Mouse (Mus musculus): ENCODE results near the gene Tnks2. TPM values are rescaled to one million over a fixed set of nuclear protein-coding genes. Genes with fewer than 3 reads are reported as not detected.

Tnks2 gene
- total and polyA plus RNA-seq, 2 experiments, result 8.6 to 50.9 TPM

- H3K9ac ChIP-seq (ENCODE audit: low read depth, low read length), result no peak overlapping the region
- H3K27me3 ChIP-seq (ENCODE audit: control insufficient read depth, insufficient read depth, low read length), result no peaks in the 10 kb centered on the region
- peaks cover 1% of the 10 kb centered on the region; the same call in 1 of the 2 replicates for H3K4me1 ChIP-seq (ENCODE audit: control insufficient read depth, insufficient read depth, low read length)
- H3K27ac ChIP-seq (replicated peaks; ENCODE audit: insufficient read depth, low read depth, low read length), result no peak overlapping the region
- no peak for DNase-seq (ENCODE audit: extremely low read depth, low read depth, low spot score)
- peaks cover 28% of the 10 kb centered on the region; the same call in 1 of the 2 replicates for H3K79me2 ChIP-seq (ENCODE audit: control insufficient read depth, insufficient read depth, low read length)
- TF ChIP-seq CTCF (IDR thresholded peaks at IDR 0.05; ENCODE audit: low read depth, low read length) (no peak), POLR2A (IDR thresholded peaks at IDR 0.05; ENCODE audit: extremely low read depth, insufficient read depth, low read length) (no peak)
- H3K4me3 ChIP-seq (ENCODE audit: insufficient read depth, low read depth, low read length), result no peak overlapping the region
- no peaks in the 10 kb centered on the region; the same call in 1 of the 2 replicates for H3K36me3 ChIP-seq (ENCODE audit: control insufficient read depth, insufficient read depth, low read length)
These were observed 98.1 kb downstream of the Tnks2 start for GRCm38 (mm10) chr19:36932097-36932496.

DNA sequence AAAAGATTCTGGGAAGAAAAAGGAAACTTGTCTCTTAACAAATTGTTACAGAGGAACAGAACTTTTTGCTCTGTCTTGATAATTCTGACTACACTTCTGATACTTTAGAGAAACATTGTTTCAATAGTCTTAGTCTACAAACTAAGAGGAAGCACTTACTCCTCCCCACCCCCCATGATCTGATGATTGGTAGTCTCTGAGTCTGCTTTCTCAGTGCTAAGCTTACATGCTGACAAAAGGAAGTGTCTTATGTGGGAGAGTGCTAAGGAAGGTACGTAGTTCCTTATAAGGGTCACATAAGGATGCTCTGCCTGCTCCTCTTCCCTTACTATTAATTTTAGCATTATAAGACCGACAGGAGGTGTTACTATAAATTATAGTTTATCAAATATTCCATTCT lies 98.6 kb downstream of the Tnks2 start:
- peaks cover 28% of the 10 kb centered on the region; the same call in 1 of the 2 replicates for H3K79me2 ChIP-seq (ENCODE audit: control insufficient read depth, insufficient read depth, low read length)
- no peaks in the 10 kb centered on the region for H3K27me3 ChIP-seq (ENCODE audit: control insufficient read depth, insufficient read depth, low read length)
- no peak for TF ChIP-seq CTCF (IDR thresholded peaks at IDR 0.05; ENCODE audit: low read depth, low read length)
- TF ChIP-seq POLR2A (IDR thresholded peaks at IDR 0.05; ENCODE audit: extremely low read depth, insufficient read depth, low read length), result no peak
- 74% methylated on average over 2 of the region's 2 CpGs for whole genome bisulfite sequencing
- no peaks in the 10 kb centered on the region; the same call in 1 of the 2 replicates for H3K36me3 ChIP-seq (ENCODE audit: control insufficient read depth, insufficient read depth, low read length)
- H3K27ac ChIP-seq (replicated peaks; ENCODE audit: insufficient read depth, low read depth, low read length), result no peak overlapping the region
- DNase-seq (ENCODE audit: extremely low read depth, low read depth, low spot score), result peak; percentile 50
- no peak overlapping the region for H3K9ac ChIP-seq (ENCODE audit: low read depth, low read length)
- H3K4me3 ChIP-seq (ENCODE audit: insufficient read depth, low read depth, low read length), result no peak overlapping the region
- no peaks in the 10 kb centered on the region for H3K4me1 ChIP-seq (ENCODE audit: control insufficient read depth, insufficient read depth, low read length)

- no peak overlapping the region for H3K27ac ChIP-seq (replicated peaks; ENCODE audit: insufficient read depth, low read depth, low read length)
- no peak overlapping the region for H3K4me3 ChIP-seq (ENCODE audit: insufficient read depth, low read depth, low read length)
- no peaks in the 10 kb centered on the region for H3K27me3 ChIP-seq (ENCODE audit: control insufficient read depth, insufficient read depth, low read length)
- no peak for DNase-seq (ENCODE audit: extremely low read depth, low read depth, low spot score)
- whole genome bisulfite sequencing, result 90% methylated on average over 4 of the region's 4 CpGs
- no peaks in the 10 kb centered on the region for H3K36me3 ChIP-seq (ENCODE audit: control insufficient read depth, insufficient read depth, low read length)
- no peaks in the 10 kb centered on the region for H3K4me1 ChIP-seq (ENCODE audit: control insufficient read depth, insufficient read depth, low read length)
- H3K79me2 ChIP-seq (ENCODE audit: control insufficient read depth, insufficient read depth, low read length), result peaks cover 25% of the 10 kb centered on the region; the same call in 1 of the 2 replicates
- H3K9ac ChIP-seq (ENCODE audit: low read depth, low read length), result no peak overlapping the region
- no peak for TF ChIP-seq POLR2A (IDR thresholded peaks at IDR 0.05; ENCODE audit: extremely low read depth, insufficient read depth, low read length)
- no peak for TF ChIP-seq CTCF (IDR thresholded peaks at IDR 0.05; ENCODE audit: low read depth, low read length)
These were observed 102.3 kb downstream of the Tnks2 start for GRCm38 (mm10) chr19:36936285-36936684.

DNA sequence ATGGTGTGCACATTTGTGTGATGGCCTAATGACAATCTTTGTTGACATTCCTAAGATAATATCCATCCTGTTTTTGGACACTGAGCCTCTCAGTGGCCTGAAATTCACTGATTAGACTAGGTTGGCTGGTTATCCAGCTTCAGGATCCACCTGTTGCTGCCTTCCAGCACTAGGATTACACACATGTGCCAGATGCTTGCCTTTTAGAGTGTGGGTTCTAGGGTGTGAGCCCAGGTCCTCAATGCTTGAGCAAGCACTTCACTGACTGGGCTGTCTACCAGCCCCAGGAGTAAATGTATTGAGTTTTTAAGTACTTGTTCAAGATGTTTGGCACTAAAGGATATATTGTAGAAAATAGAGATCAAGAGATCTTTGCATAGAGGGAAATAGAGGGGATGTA lies 104.0 kb downstream of the Tnks2 start:
- Histone ChIP-seq H3K27ac (replicated peaks; ENCODE audit: insufficient read depth, low read depth, low read length) (no peak overlapping the region), H3K79me2 (ENCODE audit: control insufficient read depth, insufficient read depth, low read length) (peaks cover 27% of the 10 kb centered on the region; the same call in 1 of the 2 replicates), H3K4me3 (ENCODE audit: insufficient read depth, low read depth, low read length) (no peak overlapping the region), H3K4me1 (ENCODE audit: control insufficient read depth, insufficient read depth, low read length) (no peaks in the 10 kb centered on the region), H3K9ac (ENCODE audit: low read depth, low read length) (no peak overlapping the region), H3K27me3 (ENCODE audit: control insufficient read depth, insufficient read depth, low read length) (no peaks in the 10 kb centered on the region), H3K36me3 (ENCODE audit: control insufficient read depth, insufficient read depth, low read length) (no peaks in the 10 kb centered on the region)
- DNase-seq (ENCODE audit: extremely low read depth, low read depth, low spot score), result no peak
- TF ChIP-seq CTCF (IDR thresholded peaks at IDR 0.05; ENCODE audit: low read depth, low read length) (no peak), POLR2A (IDR thresholded peaks at IDR 0.05; ENCODE audit: extremely low read depth, insufficient read depth, low read length) (no peak)

DNA sequence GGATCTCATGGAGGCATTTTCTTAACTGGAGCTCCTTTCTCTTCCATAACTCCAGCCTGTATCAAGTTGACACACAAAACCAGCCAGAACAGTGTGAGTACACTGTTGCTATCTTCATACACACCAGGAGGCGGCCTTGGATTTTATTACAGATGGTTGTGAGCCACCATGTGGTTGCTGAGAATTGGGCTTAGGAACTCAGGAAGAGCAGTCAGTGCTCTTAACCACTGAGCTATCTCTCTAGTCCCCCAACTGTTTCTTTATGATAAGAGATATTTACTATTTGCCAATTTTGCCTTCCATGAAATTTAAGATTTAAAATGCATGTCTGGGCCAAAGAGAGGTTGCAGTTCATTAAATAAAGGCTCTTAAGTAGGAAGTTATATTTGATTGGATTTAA lies 106.0 kb downstream of the Tnks2 start:
- no peak for TF ChIP-seq CTCF (IDR thresholded peaks at IDR 0.05; ENCODE audit: low read depth, low read length)
- no peak for TF ChIP-seq POLR2A (IDR thresholded peaks at IDR 0.05; ENCODE audit: extremely low read depth, insufficient read depth, low read length)
- WGBS, result 100% methylated on average over 1 of the region's 1 CpGs

More for the DNA sequence above, 106.0 kb downstream of the Tnks2 start:
- no peak overlapping the region for H3K27ac ChIP-seq (replicated peaks; ENCODE audit: insufficient read depth, low read depth, low read length)
- H3K36me3 ChIP-seq (ENCODE audit: control insufficient read depth, insufficient read depth, low read length), result no peaks in the 10 kb centered on the region
- DNase-seq (ENCODE audit: extremely low read depth, low read depth, low spot score), result no peak
- no peak overlapping the region for H3K9ac ChIP-seq (ENCODE audit: low read depth, low read length)
- peaks cover 23% of the 10 kb centered on the region; the same call in 1 of the 2 replicates for H3K79me2 ChIP-seq (ENCODE audit: control insufficient read depth, insufficient read depth, low read length)
- H3K4me3 ChIP-seq (ENCODE audit: insufficient read depth, low read depth, low read length), result no peak overlapping the region
- no peaks in the 10 kb centered on the region for H3K4me1 ChIP-seq (ENCODE audit: control insufficient read depth, insufficient read depth, low read length)
- no peaks in the 10 kb centered on the region for H3K27me3 ChIP-seq (ENCODE audit: control insufficient read depth, insufficient read depth, low read length)

Other genes with a start within 250 kb of the Tnks2 start
- 30.1 and 39.9 TPM in 2 replicates for gene Ppp1r3c, start 97.6 kb upstream of the Tnks2 start, total RNA-seq (2014; rRNA removed)
- 23.3 and 40.1 TPM in 2 replicates for gene Ppp1r3c, start 97.6 kb upstream of the Tnks2 start, polyA plus RNA-seq (2012; rRNA removed)
- 0.09 and 0.34 TPM in 2 replicates for gene Fgfbp3, start 85.4 kb downstream of the Tnks2 start, total RNA-seq (2014; rRNA removed)
- gene Fgfbp3, start 85.4 kb downstream of the Tnks2 start, polyA plus RNA-seq (2012; rRNA removed), result 0.56 and 0.91 TPM in 2 replicates
- gene Btaf1, start 91.8 kb downstream of the Tnks2 start, total RNA-seq (2014; rRNA removed), result 14.7 and 15.5 TPM in 2 replicates
- 2.5 and 2.6 TPM in 2 replicates for gene Btaf1, start 91.8 kb downstream of the Tnks2 start, polyA plus RNA-seq (2012; rRNA removed)